Mouse (Mus musculus) liver, embryonic 14.5 days (tissue): Measurements from ENCODE around the gene Trim54.
A peak's percentile ranks its signal among the peaks of the same experiment; 100 is the strongest.

ENCODE experiments used
- CTCF ChIP-seq: IDR thresholded peaks from 2 replicates; pipeline ENCODE4 v1.5.1; 2016; ENCODE audit warnings: antibody characterized with exemption, low read depth, control low read depth
- EP300 ChIP-seq: IDR thresholded peaks from 2 replicates; pipeline ENCODE4 v1.6.1; 2016; ENCODE audit warnings: antibody characterized with exemption, low read depth

DNA sequence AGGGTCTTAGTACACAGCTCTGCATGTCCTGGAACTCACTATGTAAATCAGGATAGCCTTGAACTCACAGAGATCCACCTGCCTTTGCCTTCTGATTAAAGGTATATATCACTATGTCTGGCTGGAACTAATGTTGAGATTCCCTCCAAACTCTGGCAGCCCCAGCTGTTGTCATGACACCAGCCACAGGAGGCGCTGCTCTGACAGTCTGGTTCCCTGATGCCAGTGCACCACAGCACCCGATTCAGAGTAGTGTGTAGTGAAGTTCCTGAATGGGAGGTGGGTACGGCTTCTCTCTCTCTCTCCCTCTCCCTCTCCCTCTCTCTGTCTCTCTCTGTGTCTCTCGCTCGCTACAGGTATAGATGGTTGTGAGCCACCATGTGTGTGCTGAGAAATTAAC, 34.2 kb upstream of the Trim54 start:
- TF ChIP-seq CTCF (peak; percentile 82), EP300 (no peak)
